33 mouse cellular contexts compared by ENCODE assay signal in the genomic region with DNA sequence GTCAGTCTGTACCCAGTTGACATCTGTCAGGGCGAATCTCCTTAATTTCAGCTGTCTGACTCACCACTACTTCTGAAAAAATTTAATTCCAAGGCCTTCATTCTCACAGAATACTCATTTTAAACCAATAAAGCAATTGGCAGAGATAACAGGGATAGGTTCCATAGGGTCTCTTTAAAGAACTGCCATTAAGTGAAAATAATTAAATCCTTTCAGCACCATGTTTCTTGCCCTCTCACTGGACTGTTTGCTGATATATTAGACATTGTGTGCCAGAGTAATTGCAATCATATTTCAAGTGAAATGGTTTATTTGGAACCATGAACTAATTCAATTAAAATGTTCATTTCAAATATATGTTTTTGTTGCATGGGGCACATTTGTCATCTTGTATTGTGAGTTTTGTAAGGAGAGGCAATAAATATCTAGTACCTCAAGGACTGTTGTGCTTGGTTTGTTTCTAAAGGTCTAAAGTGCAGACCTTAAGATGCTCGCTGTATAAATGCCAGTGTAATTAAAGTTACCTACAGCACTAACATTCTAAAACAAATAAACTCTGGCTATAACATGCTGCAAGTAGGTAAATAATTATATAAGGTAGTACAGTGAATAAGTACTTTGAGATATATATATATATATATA.
"Had no signal": no experiment of that assay in that cellular context is flagged by ENCODE, and none has a peak within 500 bp of the region (broad histone marks: within the 10 kb centered on the region; RNA-seq: fewer than 3 reads in every experiment).

No protein-coding gene starts in this region.

- DNase-seq: layer of hippocampus, postnatal 36 days; left cerebral cortex, postnatal 4 days; liver; liver, embryonic 13.5 days; liver, postnatal 0 days; lung, adult 18-20 months; lung, adult 2 months; lung, embryonic 14.5 days; lung, postnatal 10 days; lung, postnatal 14 days; lung, postnatal 36 days; lung, postnatal 4 days; midbrain, embryonic 14.5 days had no signal

- H3K9me3 ChIP-seq: limb, embryonic 10.5 days; limb, embryonic 12.5 days; limb, embryonic 13.5 days; limb, embryonic 15.5 days; liver, embryonic 12.5 days; liver, embryonic 13.5 days; liver, embryonic 15.5 days; lung, embryonic 15.5 days; megakaryocyte, embryonic 14.5 days; midbrain, embryonic 10.5 days; midbrain, embryonic 12.5 days; midbrain, embryonic 13.5 days; midbrain, embryonic 15.5 days had no signal

- H3K9ac ChIP-seq: limb, embryonic 12.5 days; limb, embryonic 13.5 days; limb, embryonic 15.5 days; liver, embryonic 12.5 days; liver, embryonic 13.5 days; liver, embryonic 14.5 days; liver, embryonic 15.5 days; liver, postnatal 0 days; lung, embryonic 14.5 days; lung, embryonic 15.5 days; midbrain, embryonic 12.5 days; midbrain, embryonic 13.5 days; midbrain, embryonic 15.5 days had no signal

- H3K27me3 ChIP-seq: limb, embryonic 12.5 days; limb, embryonic 13.5 days; limb, embryonic 15.5 days; liver, embryonic 12.5 days; liver, embryonic 13.5 days; liver, embryonic 15.5 days; lung, embryonic 15.5 days; megakaryocyte, embryonic 14.5 days; midbrain, embryonic 12.5 days; midbrain, embryonic 13.5 days; midbrain, embryonic 15.5 days had no signal

- H3K4me2 ChIP-seq: limb, embryonic 12.5 days; limb, embryonic 13.5 days; limb, embryonic 15.5 days; liver, embryonic 11.5 days; liver, embryonic 12.5 days; liver, embryonic 13.5 days; liver, embryonic 15.5 days; lung, embryonic 14.5 days; lung, embryonic 15.5 days; midbrain, embryonic 11.5 days; midbrain, embryonic 12.5 days; midbrain, embryonic 13.5 days; midbrain, embryonic 15.5 days had no signal

- H3K36me3 ChIP-seq: limb, embryonic 10.5 days; limb, embryonic 12.5 days; limb, embryonic 13.5 days; limb, embryonic 15.5 days; liver, embryonic 12.5 days; liver, embryonic 13.5 days; liver, embryonic 15.5 days; lung, embryonic 15.5 days; midbrain, embryonic 10.5 days; midbrain, embryonic 12.5 days; midbrain, embryonic 13.5 days; midbrain, embryonic 15.5 days had no signal

- H3K4me1 ChIP-seq: limb, embryonic 10.5 days; limb, embryonic 12.5 days; limb, embryonic 13.5 days; limb, embryonic 15.5 days; liver, embryonic 12.5 days; liver, embryonic 13.5 days; liver, embryonic 15.5 days; lung, embryonic 15.5 days; megakaryocyte, embryonic 14.5 days; midbrain, embryonic 10.5 days; midbrain, embryonic 12.5 days; midbrain, embryonic 13.5 days; midbrain, embryonic 15.5 days had no signal

- H3K27ac ChIP-seq: left cerebral cortex, adult 2 months; limb, embryonic 10.5 days; limb, embryonic 12.5 days; limb, embryonic 13.5 days; limb, embryonic 15.5 days; liver, embryonic 12.5 days; liver, embryonic 13.5 days; liver, embryonic 14.5 days; liver, embryonic 15.5 days; lung, embryonic 15.5 days; macrophage; midbrain, embryonic 10.5 days; midbrain, embryonic 12.5 days; midbrain, embryonic 13.5 days; midbrain, embryonic 15.5 days had no signal

- H3K4me3 ChIP-seq: left cerebral cortex, adult 2 months; limb, embryonic 10.5 days; limb, embryonic 12.5 days; limb, embryonic 13.5 days; limb, embryonic 15.5 days; liver, embryonic 12.5 days; liver, embryonic 13.5 days; liver, embryonic 15.5 days; lung, embryonic 15.5 days; megakaryocyte, embryonic 14.5 days; midbrain, embryonic 10.5 days; midbrain, embryonic 12.5 days; midbrain, embryonic 13.5 days; midbrain, embryonic 15.5 days; myocyte had no signal

- ATAC-seq: liver, embryonic 12.5 days; liver, postnatal 0 days; lung, postnatal 0 days; midbrain, embryonic 13.5 days; midbrain, embryonic 15.5 days; midbrain, embryonic 16.5 days had no signal
